Comparison of ENCODE assay signal across 14 mouse cellular contexts in genomic region chr5:142420317-142420716, GRCm38 (mm10).
"Had no signal": no experiment of that assay in that cellular context is flagged by ENCODE, and none has a peak within 500 bp of the region (broad histone marks: within the 10 kb centered on the region; RNA-seq: fewer than 3 reads in every experiment).

No protein-coding gene starts in this region.

- H3K27me3 ChIP-seq: limb, embryonic 15.5 days; liver, embryonic 12.5 days; neural tube, embryonic 13.5 days; stomach, embryonic 15.5 days had no signal

- H3K4me3 ChIP-seq: limb, embryonic 15.5 days; liver, embryonic 12.5 days; neural tube, embryonic 13.5 days; stomach, embryonic 15.5 days had no signal

- DNase-seq: lung, embryonic 14.5 days; lung, postnatal 10 days; lung, postnatal 4 days; retina, postnatal 1 day; right cerebral cortex, postnatal 4 days; thymus, adult 2 months; thymus, postnatal 25 days had no signal

- H3K27ac ChIP-seq: kidney, postnatal 0 days; limb, embryonic 15.5 days; liver, embryonic 12.5 days; neural tube, embryonic 13.5 days; stomach, embryonic 15.5 days had no signal

- H3K4me2 ChIP-seq: limb, embryonic 15.5 days; liver, embryonic 12.5 days; lung, embryonic 14.5 days; midbrain, embryonic 11.5 days; neural tube, embryonic 13.5 days; stomach, embryonic 15.5 days had no signal

- H3K9ac ChIP-seq: limb, embryonic 15.5 days; liver, embryonic 12.5 days; lung, embryonic 14.5 days; neural tube, embryonic 13.5 days; stomach, embryonic 15.5 days had no signal

- H3K9me3 ChIP-seq: limb, embryonic 15.5 days; liver, embryonic 12.5 days; neural tube, embryonic 13.5 days; stomach, embryonic 15.5 days had no signal

- ATAC-seq: liver, embryonic 12.5 days; midbrain, embryonic 16.5 days had no signal
